Comparison of ENCODE assay signal across 23 mouse cellular contexts in the genomic region with DNA sequence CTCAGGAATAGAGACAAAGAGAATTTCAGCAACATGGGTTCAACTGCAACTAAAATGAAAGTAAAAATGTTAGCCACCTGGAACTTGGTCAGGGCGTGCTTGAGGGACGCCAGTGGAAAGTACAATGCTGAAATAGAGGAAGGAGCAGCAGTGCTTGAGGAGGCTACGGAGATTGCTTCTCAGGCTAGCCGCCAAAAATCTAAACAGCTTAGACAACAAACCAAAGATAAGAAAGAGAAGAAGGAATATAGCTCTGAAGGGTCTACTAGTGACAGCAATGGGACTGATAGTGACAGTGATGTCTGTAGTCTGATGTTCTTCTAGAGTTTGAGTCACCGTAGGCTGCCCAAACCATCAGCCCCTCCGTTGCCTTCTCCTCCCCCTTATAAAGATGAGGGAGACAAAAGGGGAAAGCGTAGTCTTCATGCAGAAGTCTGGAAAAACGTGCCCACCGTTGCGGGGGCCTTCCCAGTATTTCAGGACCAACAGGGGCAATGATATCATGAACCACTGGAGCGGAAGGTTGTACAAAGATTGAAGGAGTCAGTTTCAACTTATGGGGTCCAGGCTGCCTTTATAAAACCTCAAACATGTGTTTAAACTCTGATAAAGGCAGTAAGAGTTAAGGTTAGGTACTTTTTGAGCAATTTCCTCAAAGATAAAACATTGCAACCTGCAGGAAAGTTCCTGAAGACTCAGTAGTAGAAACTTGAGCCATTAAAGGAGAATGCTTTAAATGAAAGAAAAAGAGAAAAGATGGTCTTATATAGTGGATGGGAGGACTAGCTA. TPM values are rescaled to one million over a fixed set of nuclear protein-coding genes. Genes with fewer than 3 reads are reported as not detected.
"Had no signal": no experiment of that assay in that cellular context is flagged by ENCODE, and none has a peak within 500 bp of the region (broad histone marks: within the 10 kb centered on the region; RNA-seq: fewer than 3 reads in every experiment).

No protein-coding gene starts in this region.

RNA-seq across cellular contexts. Expression of a gene that starts 15.5 kb away (rescaled TPM):
- total RNA-seq: gastrocnemius, adult 18-20 months; gastrocnemius, adult 8-10 months; gastrocnemius, postnatal 14 days; gastrocnemius, postnatal 36 days; heart, adult 18-20 months; heart, adult 8-10 months; heart, postnatal 10 days; heart, postnatal 25 days; heart, postnatal 4 days; layer of hippocampus, adult 2 months; layer of hippocampus, postnatal 10 days; layer of hippocampus, postnatal 25 days; left cerebral cortex, postnatal 14 days; left cerebral cortex, postnatal 36 days had no signal
- polyA plus RNA-seq: gonadal fat pad, adult 2 months; heart, embryonic 12.5 days; heart, embryonic 16.5 days; hindbrain, embryonic 14.5 days; inflammation-experienced regulatory T-cells, adult 6 months; intestine, embryonic 15.5 days; intestine, postnatal 0 days; kidney, embryonic 16.5 days; limb, embryonic 14.5 days had no signal
